Mouse (Mus musculus): ENCODE measurements around the gene Prkacb. TPM values are rescaled to one million over a fixed set of nuclear protein-coding genes. Genes with fewer than 3 reads are reported as not detected.

The Prkacb gene
- total and polyA plus RNA-seq, 3 experiments, result 16.5 to 55.6 (median 31.8) TPM

GRCm38 (mm10) chr3:146784233-146784632 is 28.6 kb downstream of the Prkacb start:
- Histone ChIP-seq H3K27me3 (ENCODE audit: control insufficient read depth in 1 of 2, insufficient read depth in 2 of 2, low read length in 2 of 2) (no peaks in the 10 kb centered on the region), H3K79me2 (ENCODE audit: control insufficient read depth, insufficient read depth, low read length, poor library complexity) (peaks cover 2% of the 10 kb centered on the region; the same call in 1 of the 2 replicates), H3K27ac (ENCODE audit: control insufficient read depth, low read depth, low read length) (no peak overlapping the region), H3K36me3 (ENCODE audit: control insufficient read depth in 1 of 2, insufficient read depth in 2 of 2, low read length in 2 of 2) (peaks cover 0 to 15% of the 10 kb centered on the region in 2 experiments; a peak in 2 of 4 replicates), H3K4me3 (ENCODE audit: control insufficient read depth in 1 of 2, insufficient read depth in 1 of 2, low read depth in 2 of 2, low read length in 2 of 2) (no peak overlapping the region), H3K4me1 (ENCODE audit: control insufficient read depth in 1 of 2, insufficient read depth in 2 of 2, low read length in 2 of 2) (peaks cover 9 to 13% of the 10 kb centered on the region in 2 experiments), H3K9ac (ENCODE audit: control insufficient read depth, low read depth, low read length, poor library complexity, severe bottlenecking) (no peak overlapping the region), H3K9me3 (replicated peaks; ENCODE audit: insufficient read depth, low read length) (no peaks in the 10 kb centered on the region)
- peak; percentile 32 for DNase-seq (ENCODE audit: low read depth, low spot score)
- TF ChIP-seq MAZ (IDR thresholded peaks at IDR 0.05; ENCODE audit: low read depth, low read length) (no peak), GATA1 (IDR thresholded peaks at IDR 0.05; ENCODE audit: low read depth, low read length) (0 out of 2 replicates have a peak, but pooled peaks have one; percentile 12)

- Histone ChIP-seq H3K79me2 (ENCODE audit: control insufficient read depth, insufficient read depth, low read length, poor library complexity) (peaks cover 2% of the 10 kb centered on the region; the same call in 1 of the 2 replicates), H3K4me1 (ENCODE audit: control insufficient read depth in 1 of 2, insufficient read depth in 2 of 2, low read length in 2 of 2) (peaks cover 12 to 13% of the 10 kb centered on the region in 2 experiments), H3K4me3 (ENCODE audit: control insufficient read depth in 1 of 2, insufficient read depth in 1 of 2, low read depth in 2 of 2, low read length in 2 of 2) (peak overlapping the region in 1 of 2 experiments; percentile 11; a peak in 1 of 4 replicates), H3K27ac (ENCODE audit: control insufficient read depth, low read depth, low read length) (no peak overlapping the region), H3K36me3 (ENCODE audit: control insufficient read depth in 1 of 2, insufficient read depth in 2 of 2, low read length in 2 of 2) (peaks cover 0 to 15% of the 10 kb centered on the region in 2 experiments; a peak in 2 of 4 replicates), H3K27me3 (ENCODE audit: control insufficient read depth in 1 of 2, insufficient read depth in 2 of 2, low read length in 2 of 2) (no peaks in the 10 kb centered on the region), H3K9ac (ENCODE audit: control insufficient read depth, low read depth, low read length, poor library complexity, severe bottlenecking) (no peak overlapping the region), H3K9me3 (replicated peaks; ENCODE audit: insufficient read depth, low read length) (no peaks in the 10 kb centered on the region)
- DNase-seq (ENCODE audit: low read depth, low spot score), result peak; percentile 55
- no peak for TF ChIP-seq ZKSCAN1 (IDR thresholded peaks at IDR 0.05; ENCODE audit: low read depth, low read length)
- peak; percentile 75 for TF ChIP-seq RAD21 (IDR thresholded peaks at IDR 0.05; ENCODE audit: low read depth, low read length)
- TF ChIP-seq MEF2A (IDR thresholded peaks at IDR 0.05; ENCODE audit: extremely low read depth, insufficient replicate concordance, low read depth, low read length, poor library complexity, severe bottlenecking), result no peak
- TF ChIP-seq MAX (IDR thresholded peaks at IDR 0.05; ENCODE audit: low read length), result no peak
- TF ChIP-seq KAT2A (conservative IDR thresholded peaks at IDR 0.05; ENCODE audit: low read depth, low read length), result no peak
- peak; percentile 59 for TF ChIP-seq SMC3 (IDR thresholded peaks at IDR 0.05; ENCODE audit: low read depth, low read length)
- TF ChIP-seq GATA1 (IDR thresholded peaks at IDR 0.05; ENCODE audit: low read depth, low read length), result no peak; the same call in 1 of the 2 replicates
- peak; percentile 67 for TF ChIP-seq ZC3H11A (IDR thresholded peaks at IDR 0.05; ENCODE audit: low read depth, low read length)
- no peak for TF ChIP-seq GABPA (IDR thresholded peaks at IDR 0.05; ENCODE audit: low read depth, low read length)
- no peak for TF ChIP-seq ELF1 (IDR thresholded peaks at IDR 0.05; ENCODE audit: low read depth, low read length)
- peak in 1 of 3 experiments; percentile 66; a peak in 2 of 6 replicates for TF ChIP-seq CTCF (IDR thresholded peaks at IDR 0.05 in 2 of 3, conservative IDR thresholded peaks at IDR 0.05 in 1 of 3; ENCODE audit: control insufficient read depth in 1 of 3, insufficient read depth in 1 of 3, low read depth in 2 of 3, low read length in 3 of 3, poor library complexity in 1 of 3, severe bottlenecking in 1 of 3)
- no peak for TF ChIP-seq ZNF384 (IDR thresholded peaks at IDR 0.05; ENCODE audit: low read depth, low read length)
- no peak for TF ChIP-seq ETS1 (IDR thresholded peaks at IDR 0.05; ENCODE audit: low read depth, low read length)
Measured at GRCm38 (mm10) chr3:146783645-146784225, 29.1 kb downstream of the Prkacb start.
